Mouse (Mus musculus): ENCODE data around the gene Fkbp8. TPM values are rescaled to one million over a fixed set of nuclear protein-coding genes. Genes with fewer than 3 reads are reported as not detected.

Gene Fkbp8
- total RNA-seq, 2 experiments from 2014 or later, result 337 to 361 TPM

GRCm38 (mm10) chr8:70527111-70527511 is 413 bp upstream of the Fkbp8 start:
- DNase-seq (ENCODE audit: low spot score in 2 of 2), result no peak

DNA sequence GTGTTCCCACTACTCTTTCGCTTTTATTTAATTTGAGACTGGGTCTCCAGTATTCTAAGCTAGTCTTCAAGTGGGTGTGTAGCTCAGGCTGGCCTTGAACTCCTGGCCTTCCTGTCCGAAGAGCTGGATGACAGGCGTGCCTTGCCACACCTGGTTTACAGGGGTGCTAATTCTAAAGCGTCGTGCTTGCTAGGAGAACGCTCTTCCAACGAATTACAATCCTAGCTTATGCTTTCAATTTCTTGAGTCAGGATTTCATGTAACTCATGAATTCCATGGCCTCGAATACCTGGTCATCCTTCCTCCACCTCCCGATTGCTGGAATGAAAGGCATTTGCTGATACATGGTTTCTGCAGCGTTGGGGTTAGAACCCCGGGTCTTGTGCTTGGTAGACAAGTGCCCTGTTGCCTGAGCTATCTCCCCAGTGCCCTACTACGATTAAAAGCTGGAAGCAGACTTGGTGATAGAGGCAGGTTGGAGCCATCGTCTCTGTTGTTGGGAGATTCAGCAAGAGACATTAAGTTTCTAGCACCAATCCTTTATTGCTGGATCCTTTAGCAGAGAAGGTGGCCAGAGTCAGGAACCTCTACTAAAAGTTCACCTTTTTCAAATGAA is 766 bp downstream of the Fkbp8 start:
- no peak for DNase-seq (ENCODE audit: low spot score in 2 of 2)

DNA sequence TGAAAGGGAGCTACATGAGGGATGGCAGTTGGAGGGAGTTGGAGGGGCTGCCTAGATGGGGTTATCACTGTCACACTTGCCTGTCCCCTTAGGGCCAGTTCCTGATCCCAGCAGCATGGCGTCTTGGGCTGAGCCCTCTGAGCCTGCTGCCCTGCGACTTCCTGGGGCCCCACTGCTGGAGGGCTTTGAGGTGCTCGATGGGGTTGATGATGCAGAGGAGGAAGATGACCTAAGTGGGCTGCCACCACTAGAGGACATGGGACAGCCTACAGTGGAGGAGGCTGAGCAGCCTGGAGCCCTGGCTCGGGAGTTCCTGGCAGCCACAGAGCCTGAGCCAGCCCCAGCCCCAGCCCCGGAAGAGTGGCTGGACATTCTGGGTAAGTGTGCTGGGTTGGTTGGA is 1.8 kb downstream of the Fkbp8 start:
- no peak for DNase-seq (ENCODE audit: low spot score in 2 of 2)

DNA sequence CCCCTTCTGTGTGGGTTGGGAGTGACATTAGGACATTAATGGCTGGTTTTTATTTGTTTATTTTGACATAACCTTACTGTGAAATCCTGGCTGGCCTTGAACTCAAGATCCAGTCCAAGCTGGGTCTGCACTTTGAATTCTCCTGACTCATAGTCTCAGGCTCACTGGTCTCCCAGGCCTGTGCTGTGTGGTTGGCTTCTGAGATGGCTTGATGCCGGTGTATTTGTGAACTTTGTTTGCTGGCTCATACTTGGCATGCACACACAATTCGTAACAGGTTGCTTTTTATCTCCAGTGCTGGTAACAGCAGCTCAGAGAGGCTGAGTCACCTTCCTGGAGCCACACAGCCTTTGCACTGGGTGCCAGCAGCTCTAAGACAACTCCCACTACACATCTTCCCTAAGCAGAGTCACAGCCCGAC is 2.2 kb downstream of the Fkbp8 start:
- no peak for DNase-seq (ENCODE audit: low spot score in 2 of 2)

- no peak for DNase-seq (ENCODE audit: low spot score in 2 of 2)
These were observed 2.8 kb downstream of the Fkbp8 start for GRCm38 (mm10) chr8:70530314-70530713.

GRCm38 (mm10) chr8:70534281-70534680 is 6.8 kb downstream of the Fkbp8 start:
- DNase-seq (ENCODE audit: low spot score in 2 of 2), result no peak

DNA sequence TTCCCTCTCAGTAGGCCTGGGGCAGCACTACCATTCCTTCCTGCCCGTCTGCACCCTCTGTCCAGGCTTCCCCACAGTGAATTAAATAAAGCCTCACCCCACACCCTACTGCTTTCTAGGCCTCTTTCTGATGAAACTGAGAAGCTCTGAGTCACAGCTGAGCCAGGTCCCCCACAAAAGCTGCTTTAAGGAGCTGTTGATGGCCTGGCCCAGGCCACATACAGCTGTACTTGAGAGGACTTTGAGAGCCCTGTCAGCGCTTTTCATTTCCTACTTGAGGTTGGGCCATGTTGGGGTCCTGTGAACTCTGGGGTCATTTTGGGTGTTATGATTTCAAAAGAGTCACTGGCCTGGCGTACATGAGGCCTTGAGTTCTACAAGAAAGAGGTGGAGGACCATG is 7.7 kb downstream of the Fkbp8 start:
- no peak for DNase-seq (ENCODE audit: low spot score in 2 of 2)

- no peak for DNase-seq (ENCODE audit: low spot score in 2 of 2)
These were observed 8.2 kb downstream of the Fkbp8 start for GRCm38 (mm10) chr8:70535701-70536100.

DNA sequence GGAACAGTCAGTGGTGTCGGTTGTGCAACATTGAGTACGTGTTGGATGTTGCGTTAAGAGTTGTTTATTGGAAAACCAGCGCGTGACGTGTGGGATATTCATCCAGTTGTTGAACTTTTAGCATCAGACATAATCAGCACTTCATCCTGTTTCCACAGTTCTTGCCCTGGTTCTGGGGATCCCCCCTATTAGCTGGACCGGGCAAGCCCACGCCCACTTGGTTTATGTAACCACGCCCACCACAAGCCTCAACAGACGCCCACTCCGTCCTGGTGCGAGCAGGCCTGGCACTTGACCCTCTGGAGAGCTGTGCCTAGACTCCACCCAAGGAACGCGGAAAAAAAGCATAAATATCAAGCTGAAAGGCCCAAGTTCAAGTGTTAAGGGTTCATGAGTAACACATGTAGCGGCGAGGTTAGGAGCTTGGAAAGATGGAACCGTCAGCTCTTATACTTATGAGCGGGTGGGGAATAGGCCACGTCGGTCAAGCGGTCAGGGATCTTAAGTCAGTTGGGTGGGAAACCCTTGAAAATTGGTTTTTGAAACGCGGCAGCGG is 10.6 kb downstream of the Fkbp8 start:
- DNase-seq (ENCODE audit: low spot score in 2 of 2), result peak; percentile 38 to 54

GRCm38 (mm10) chr8:70538633-70539076 is 11.1 kb downstream of the Fkbp8 start:
- DNase-seq (ENCODE audit: low spot score in 2 of 2), result peak; percentile 100

DNA sequence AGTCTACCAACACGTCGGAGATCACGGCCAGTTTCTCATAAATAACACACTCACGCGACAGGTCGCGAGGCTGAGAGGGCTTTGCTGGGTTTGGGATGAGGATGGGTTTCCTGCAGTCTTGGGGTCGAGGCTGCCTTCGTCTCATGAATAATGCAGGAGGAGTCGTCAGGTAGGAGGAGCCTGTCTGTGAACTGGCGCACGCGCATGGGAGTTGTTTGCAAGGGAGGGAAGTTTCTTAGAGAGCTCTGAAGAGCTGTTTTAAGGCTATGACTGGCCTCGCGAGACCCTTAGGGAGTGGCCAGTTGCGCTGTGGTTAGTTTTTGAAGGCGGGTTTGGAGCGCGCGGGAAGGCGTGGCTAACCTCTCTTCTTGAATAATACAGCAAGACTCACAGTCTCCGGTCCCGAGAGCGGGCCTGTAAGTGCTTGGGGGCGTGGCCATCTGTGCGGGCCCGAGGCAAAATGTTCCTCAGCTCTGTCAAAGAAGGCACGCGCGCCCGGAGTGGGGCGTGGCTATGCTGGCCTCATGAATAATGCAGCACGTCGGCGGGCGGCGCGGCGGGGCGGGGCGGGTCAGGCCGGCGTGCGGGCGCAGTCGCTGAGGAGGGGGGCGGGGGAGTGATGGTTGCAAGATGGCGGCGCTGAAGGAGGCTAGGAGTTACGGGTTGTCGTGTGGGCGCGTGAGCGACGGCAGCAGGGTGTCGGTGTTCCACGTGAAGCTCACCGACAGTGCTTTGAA is 11.7 kb downstream of the Fkbp8 start, which contains the start of gene Ell:
TSS of gene Ell (plus strand) at position 381 of the 737 bp plus-strand sequence.
- DNase-seq (ENCODE audit: low spot score in 2 of 2), result peak; percentile 99 to 100

DNA sequence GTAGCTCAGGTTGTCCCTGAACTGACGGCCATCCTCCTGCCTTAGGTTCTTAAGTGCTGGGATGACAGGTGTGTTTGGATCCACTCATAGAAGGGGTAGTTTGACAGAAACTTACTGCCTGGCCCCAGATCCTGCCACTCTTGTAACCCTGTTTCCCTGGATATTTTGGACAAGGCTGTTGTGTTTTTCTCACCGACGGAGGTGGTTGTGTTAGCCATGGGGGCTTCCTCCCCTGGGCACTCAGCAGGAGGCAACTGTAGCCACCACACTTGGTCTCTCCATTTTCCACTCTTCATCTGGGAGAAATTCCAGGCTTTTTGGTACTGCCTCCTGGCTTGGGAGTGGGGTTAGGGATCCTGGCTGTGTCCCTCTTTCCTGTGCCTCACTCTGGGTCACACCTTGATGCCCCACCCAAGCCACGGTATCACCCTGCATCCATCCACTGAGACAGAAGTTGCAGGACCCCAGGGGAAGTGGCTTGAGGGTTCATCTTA is 12.5 kb downstream of the Fkbp8 start:
- DNase-seq (ENCODE audit: low spot score in 2 of 2), result no peak

- no peak for DNase-seq (ENCODE audit: low spot score in 2 of 2)
These were observed 13.1 kb downstream of the Fkbp8 start for GRCm38 (mm10) chr8:70540507-70541071.

DNA sequence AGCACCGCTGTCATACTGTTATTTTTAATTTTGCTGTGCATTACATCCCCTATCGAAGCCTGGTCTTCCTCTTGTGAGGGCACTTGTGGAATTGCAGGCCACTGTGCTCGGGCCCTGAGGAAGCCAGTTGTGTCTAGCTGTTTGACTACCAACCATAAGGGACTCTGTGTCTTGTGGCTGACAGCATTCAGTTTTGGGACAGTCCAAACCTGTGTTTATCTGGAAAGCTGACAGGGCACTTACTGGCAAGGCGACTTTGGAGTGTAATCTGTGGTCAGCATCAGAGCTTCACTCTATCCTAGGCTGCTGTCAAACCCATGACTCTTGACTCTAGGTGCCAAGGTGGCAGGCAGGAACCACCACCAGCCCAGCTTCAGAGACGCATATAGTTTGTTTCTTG is 13.6 kb downstream of the Fkbp8 start:
- no peak for DNase-seq (ENCODE audit: low spot score in 2 of 2)

- no peak for DNase-seq (ENCODE audit: low spot score in 2 of 2)
These were observed 16.7 kb downstream of the Fkbp8 start for GRCm38 (mm10) chr8:70544200-70544687.

- DNase-seq (ENCODE audit: low spot score in 2 of 2), result no peak
These were observed 18.9 kb downstream of the Fkbp8 start for GRCm38 (mm10) chr8:70546412-70546811.

- DNase-seq (ENCODE audit: low spot score in 2 of 2), result no peak
These were observed 20.2 kb downstream of the Fkbp8 start for GRCm38 (mm10) chr8:70547762-70548161.

DNA sequence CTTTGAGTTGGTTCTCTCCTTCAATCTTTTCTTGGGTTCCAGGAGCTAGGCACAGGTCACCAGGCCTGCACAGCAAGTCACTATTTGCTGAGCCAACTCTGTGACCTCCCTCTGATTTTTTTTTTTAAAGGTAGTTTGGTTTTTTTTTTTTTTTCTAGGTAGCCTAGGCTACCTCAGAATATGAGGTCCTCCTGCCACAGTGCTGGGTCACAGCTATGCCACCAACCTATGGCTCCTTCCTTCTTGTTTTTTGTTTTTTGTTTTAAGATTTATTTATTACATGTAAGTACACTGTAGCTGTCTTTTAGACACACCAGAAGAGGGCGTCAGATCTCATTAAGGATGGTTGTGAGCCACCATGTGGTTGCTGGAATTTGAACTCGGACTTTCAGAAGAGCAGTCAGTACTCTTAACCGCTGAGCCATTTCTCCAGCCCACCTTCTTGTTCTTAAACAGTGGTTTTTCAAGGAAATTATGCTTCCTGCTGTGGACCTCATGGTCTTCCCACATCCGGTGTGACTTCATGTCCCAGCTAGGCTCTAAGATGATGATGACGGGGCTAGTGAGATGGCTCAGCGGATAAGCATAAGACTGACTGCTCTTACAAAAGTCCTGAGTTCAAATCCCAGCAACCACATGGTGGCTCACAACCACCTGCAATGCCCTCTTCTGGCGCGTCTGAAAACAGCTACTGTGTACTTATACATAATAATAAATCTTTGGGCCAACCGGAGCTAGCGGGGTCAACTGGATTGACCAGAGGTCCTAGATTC is 22.1 kb downstream of the Fkbp8 start:
- no peak for DNase-seq (ENCODE audit: low spot score in 2 of 2)

GRCm38 (mm10) chr8:70551558-70552161 is 24.1 kb downstream of the Fkbp8 start:
- DNase-seq (ENCODE audit: low spot score in 2 of 2), result no peak

DNA sequence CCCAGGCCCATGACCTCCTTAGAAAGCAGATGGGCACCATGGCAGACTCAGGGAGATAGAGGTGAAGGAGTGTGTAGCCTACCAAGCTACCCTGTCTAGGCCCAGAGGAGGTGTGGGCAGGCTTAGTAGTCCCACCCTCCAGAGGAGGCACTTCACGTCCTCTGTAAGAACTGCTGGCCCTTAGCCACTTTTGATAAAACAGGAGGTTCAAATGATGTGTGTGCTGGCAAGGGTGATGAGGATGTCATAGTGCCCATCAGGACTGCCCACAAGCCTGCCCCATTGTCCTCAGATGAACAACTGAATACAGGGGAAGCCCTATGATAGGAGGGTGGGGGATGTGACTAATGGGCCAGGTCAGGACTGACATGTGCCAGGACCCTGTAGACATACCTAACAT is 25.3 kb downstream of the Fkbp8 start:
- DNase-seq (ENCODE audit: low spot score in 2 of 2), result no peak

DNA sequence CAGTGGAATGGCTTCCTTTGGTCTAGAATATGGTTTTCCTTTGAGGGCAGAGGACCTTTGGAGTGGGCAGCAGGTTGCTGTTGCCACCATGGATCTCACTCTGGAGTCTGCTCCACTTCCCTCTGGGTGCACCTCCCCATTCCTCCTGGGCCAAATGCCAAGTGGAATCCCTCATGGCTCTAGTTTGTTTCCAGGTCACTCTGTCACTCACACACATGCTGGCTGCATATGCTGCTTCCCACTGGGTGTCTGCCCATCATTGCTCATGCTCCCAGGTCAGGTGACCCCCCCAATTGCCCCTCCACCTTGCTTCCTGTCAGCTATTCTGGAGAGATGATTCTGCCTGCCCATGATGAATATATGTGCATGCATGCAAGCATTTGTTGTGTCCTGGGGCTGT is 26.2 kb downstream of the Fkbp8 start:
- DNase-seq (ENCODE audit: low spot score in 2 of 2), result peak in 1 of 2 experiments; percentile 32
